34 mouse cellular contexts compared by ENCODE assay signal in genomic region chr6:99182777-99183176, GRCm38 (mm10).
"Had no signal": no experiment of that assay in that cellular context is flagged by ENCODE, and none has a peak within 500 bp of the region (broad histone marks: within the 10 kb centered on the region; RNA-seq: fewer than 3 reads in every experiment).

No protein-coding gene starts in this region.

- H3K27me3 ChIP-seq: heart, embryonic 12.5 days; heart, embryonic 13.5 days; heart, embryonic 15.5 days; hindbrain, embryonic 12.5 days; hindbrain, embryonic 15.5 days; intestine, embryonic 15.5 days; kidney, embryonic 15.5 days had no signal

- H3K36me3 ChIP-seq: heart, embryonic 10.5 days; heart, embryonic 12.5 days; heart, embryonic 13.5 days; heart, embryonic 15.5 days; hindbrain, embryonic 10.5 days; hindbrain, embryonic 12.5 days; hindbrain, embryonic 13.5 days; hindbrain, embryonic 15.5 days; intestine, embryonic 15.5 days; kidney, embryonic 15.5 days had no signal

- H3K4me1 ChIP-seq: hindbrain, embryonic 15.5 days; intestine, embryonic 15.5 days; kidney, embryonic 15.5 days had no signal

- H3K4me3 ChIP-seq: heart, embryonic 10.5 days; heart, embryonic 12.5 days; heart, embryonic 13.5 days; heart, embryonic 15.5 days; hindbrain, embryonic 10.5 days; hindbrain, embryonic 12.5 days; hindbrain, embryonic 13.5 days; hindbrain, embryonic 15.5 days; intestine, embryonic 15.5 days; kidney, embryonic 15.5 days; layer of hippocampus, adult 2 months had no signal

- DNase-seq: heart, postnatal 10 days; heart, postnatal 14 days; heart, postnatal 36 days; heart, postnatal 4 days; kidney, adult 11 months; kidney, adult 18-20 months; kidney, adult 2 months; kidney, adult 8-10 months; kidney, adult 9 months; kidney, postnatal 10 days; kidney, postnatal 14 days; kidney, postnatal 25 days; kidney, postnatal 36 days; kidney, postnatal 4 days; layer of hippocampus, adult 9-11 months; layer of hippocampus, postnatal 36 days had no signal

- H3K9me3 ChIP-seq: heart, embryonic 10.5 days; heart, embryonic 12.5 days; heart, embryonic 13.5 days; heart, embryonic 15.5 days; hindbrain, embryonic 10.5 days; hindbrain, embryonic 12.5 days; hindbrain, embryonic 13.5 days; hindbrain, embryonic 15.5 days; intestine, embryonic 15.5 days; kidney, embryonic 15.5 days had no signal

- H3K4me2 ChIP-seq: heart, embryonic 12.5 days; heart, embryonic 13.5 days; heart, embryonic 15.5 days; hindbrain, embryonic 12.5 days; hindbrain, embryonic 13.5 days; hindbrain, embryonic 14.5 days; hindbrain, embryonic 15.5 days; intestine, embryonic 15.5 days; kidney, embryonic 15.5 days had no signal

- H3K9ac ChIP-seq: heart, embryonic 12.5 days; heart, embryonic 13.5 days; heart, embryonic 15.5 days; hindbrain, embryonic 12.5 days; hindbrain, embryonic 13.5 days; hindbrain, embryonic 14.5 days; hindbrain, embryonic 15.5 days; intestine, embryonic 15.5 days; kidney, embryonic 15.5 days had no signal

- H3K27ac ChIP-seq: heart, embryonic 10.5 days; heart, embryonic 13.5 days; heart, embryonic 15.5 days; hindbrain, embryonic 10.5 days; hindbrain, embryonic 12.5 days; hindbrain, embryonic 13.5 days; hindbrain, embryonic 14.5 days; hindbrain, embryonic 15.5 days; hindbrain, postnatal 0 days; intestine, embryonic 15.5 days; kidney, embryonic 15.5 days; kidney, postnatal 0 days; layer of hippocampus, adult 2 months had no signal

- ATAC-seq: hindbrain, embryonic 16.5 days; hindbrain, postnatal 0 days; inflammation-experienced regulatory T-cells, adult 6 months; intestine, embryonic 15.5 days; intestine, embryonic 16.5 days; intestine, postnatal 0 days had no signal
